Comparison of ENCODE assay signal across 11 mouse cellular contexts in the genomic region with DNA sequence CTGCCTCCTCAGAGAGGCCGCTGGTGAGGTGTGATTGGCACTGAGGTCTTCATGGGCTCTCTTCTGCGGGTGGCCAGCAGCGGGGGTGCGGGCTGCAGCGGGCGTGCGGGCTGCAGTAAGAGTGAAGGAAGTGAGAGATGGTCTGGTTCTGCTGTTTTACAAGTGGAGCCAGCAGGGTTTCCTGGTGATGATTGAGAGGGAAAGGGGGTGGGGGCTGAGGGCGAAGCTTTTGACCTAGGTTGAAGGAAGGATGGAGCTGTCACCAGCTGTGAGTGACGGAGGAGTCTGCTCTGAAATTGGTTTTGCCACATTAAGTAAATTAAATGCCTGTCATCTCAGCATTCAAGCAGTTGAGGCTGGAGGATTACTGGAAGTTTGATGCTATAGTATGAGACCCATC. TPM values are rescaled to one million over a fixed set of nuclear protein-coding genes. Genes with fewer than 3 reads are reported as not detected.
DNase-seq lines count a peak whose midpoint lies in the region; ATAC-seq and TF ChIP-seq lines count a peak whose summit lies in the region.
"Had no signal": no experiment of that assay in that cellular context is flagged by ENCODE, and none has a peak within 500 bp of the region (broad histone marks: within the 10 kb centered on the region; RNA-seq: fewer than 3 reads in every experiment).

No protein-coding gene starts in this region.

- H3K9me3 ChIP-seq in hindbrain, embryonic 15.5 days = no peaks in the 10 kb centered on the region
- H3K9me3 ChIP-seq in hindbrain, embryonic 11.5 days (ENCODE audit: control insufficient read depth, low read length) = no peaks in the 10 kb centered on the region
- H3K9me3 ChIP-seq in midbrain, embryonic 13.5 days = no peaks in the 10 kb centered on the region
- no peaks in the 10 kb centered on the region for H3K9me3 ChIP-seq in midbrain, embryonic 16.5 days (replicated peaks; ENCODE audit: control insufficient read depth, low read length, poor library complexity, severe bottlenecking)
- H3K9me3 ChIP-seq in stomach, embryonic 15.5 days = no peaks in the 10 kb centered on the region

- ATAC-seq in hindbrain, embryonic 15.5 days (ENCODE audit: low FRiP score, low read depth) = no peak
- no peak for ATAC-seq in hindbrain, embryonic 11.5 days (ENCODE audit: low FRiP score)
- ATAC-seq in midbrain, embryonic 13.5 days = no peak
- ATAC-seq in midbrain, embryonic 16.5 days = no peak
- no peak for ATAC-seq in stomach, embryonic 15.5 days (ENCODE audit: insufficient read depth, low FRiP score, low read depth)

- no peak overlapping the region for H3K9ac ChIP-seq in hindbrain, embryonic 15.5 days
- H3K9ac ChIP-seq in hindbrain, embryonic 11.5 days (ENCODE audit: low read depth, low read length) = no peak overlapping the region
- no peak overlapping the region for H3K9ac ChIP-seq in midbrain, embryonic 13.5 days (replicated peaks)
- no peak overlapping the region for H3K9ac ChIP-seq in midbrain, embryonic 16.5 days (ENCODE audit: low read depth, low read length)
- H3K9ac ChIP-seq in stomach, embryonic 15.5 days = no peak overlapping the region

- H3K4me2 ChIP-seq in hindbrain, embryonic 15.5 days = no peak overlapping the region
- no peak overlapping the region for H3K4me2 ChIP-seq in hindbrain, embryonic 11.5 days (replicated peaks; ENCODE audit: low read depth, low read length)
- no peak overlapping the region for H3K4me2 ChIP-seq in midbrain, embryonic 13.5 days (replicated peaks)
- no peak overlapping the region for H3K4me2 ChIP-seq in midbrain, embryonic 16.5 days (ENCODE audit: low read length)
- H3K4me2 ChIP-seq in stomach, embryonic 15.5 days = no peak overlapping the region

- peak; percentile 33 for DNase-seq in embryo, embryonic 10.5 days (ENCODE audit: low spot score)
- no peak for DNase-seq in embryo, embryonic 10 days (ENCODE audit: low spot score)
- DNase-seq in hindbrain, embryonic 11.5 days (ENCODE audit: low spot score) = no peak
- no peak for DNase-seq in left cerebral cortex, adult 2 months (ENCODE audit: extremely low spot score in 1 of 2, low spot score in 2 of 2)
- DNase-seq: adrenal gland, adult 8-10 months; cerebellum, adult 11-12 months; gastrocnemius, postnatal 36 days had no signal

- H3K4me3 ChIP-seq in hindbrain, embryonic 15.5 days = no peak overlapping the region
- H3K4me3 ChIP-seq in hindbrain, embryonic 11.5 days (ENCODE audit: low read depth, low read length) = no peak overlapping the region
- H3K4me3 ChIP-seq in midbrain, embryonic 13.5 days (replicated peaks) = no peak overlapping the region
- H3K4me3 ChIP-seq in midbrain, embryonic 16.5 days (ENCODE audit: low read depth, low read length) = no peak overlapping the region
- no peak overlapping the region for H3K4me3 ChIP-seq in stomach, embryonic 15.5 days (replicated peaks)
- H3K4me3 ChIP-seq in left cerebral cortex, adult 2 months = no peak overlapping the region

- 55% methylated on average over 9 of the region's 9 CpGs for WGBS in hindbrain, embryonic 15.5 days
- 58% methylated on average over 9 of the region's 9 CpGs for WGBS in hindbrain, embryonic 11.5 days
- 75% methylated on average over 9 of the region's 9 CpGs for WGBS in midbrain, embryonic 13.5 days
- WGBS in midbrain, embryonic 16.5 days = 59% methylated on average over 9 of the region's 9 CpGs
- 59% methylated on average over 9 of the region's 9 CpGs for WGBS in stomach, embryonic 15.5 days

- H3K27ac ChIP-seq in hindbrain, embryonic 15.5 days (replicated peaks) = 0 out of 2 replicates have a peak overlapping the region, but pooled peaks have one; percentile 34
- H3K27ac ChIP-seq in hindbrain, embryonic 11.5 days (ENCODE audit: low read depth, low read length) = no peak overlapping the region
- H3K27ac ChIP-seq in midbrain, embryonic 13.5 days = 0 out of 2 replicates have a peak overlapping the region, but pooled peaks have one; percentile 7
- no peak overlapping the region for H3K27ac ChIP-seq in midbrain, embryonic 16.5 days (ENCODE audit: low read length)
- H3K27ac ChIP-seq in stomach, embryonic 15.5 days = peak overlapping the region; percentile 57
- H3K27ac ChIP-seq in left cerebral cortex, adult 2 months = no peak overlapping the region

- no peaks in the 10 kb centered on the region for H3K4me1 ChIP-seq in hindbrain, embryonic 15.5 days (replicated peaks)
- no peaks in the 10 kb centered on the region; the same call in 1 of the 2 replicates for H3K4me1 ChIP-seq in hindbrain, embryonic 11.5 days (replicated peaks; ENCODE audit: control insufficient read depth, insufficient read depth, low read length)
- peaks cover 6% of the 10 kb centered on the region for H3K4me1 ChIP-seq in midbrain, embryonic 13.5 days (replicated peaks)
- no peaks in the 10 kb centered on the region for H3K4me1 ChIP-seq in midbrain, embryonic 16.5 days (ENCODE audit: control insufficient read depth, insufficient read depth, low read length)
- peaks cover 7% of the 10 kb centered on the region for H3K4me1 ChIP-seq in stomach, embryonic 15.5 days

- intact Hi-C loops in left cerebral cortex, adult 2 months (cut with DNase I) = no loop called here

- no peak for TF ChIP-seq CTCF in left cerebral cortex, adult 2 months (IDR thresholded peaks at IDR 0.05)

- peaks cover 47% of the 10 kb centered on the region for H3K36me3 ChIP-seq in hindbrain, embryonic 15.5 days
- H3K36me3 ChIP-seq in hindbrain, embryonic 11.5 days (ENCODE audit: control insufficient read depth, insufficient read depth, low read length) = no peaks in the 10 kb centered on the region
- H3K36me3 ChIP-seq in midbrain, embryonic 13.5 days = peaks cover 77% of the 10 kb centered on the region
- peaks cover 41% of the 10 kb centered on the region for H3K36me3 ChIP-seq in midbrain, embryonic 16.5 days (ENCODE audit: control insufficient read depth, insufficient read depth, low read length)
- peaks cover 12% of the 10 kb centered on the region; the same call in 1 of the 2 replicates for H3K36me3 ChIP-seq in stomach, embryonic 15.5 days

- H3K27me3 ChIP-seq in hindbrain, embryonic 15.5 days = no peaks in the 10 kb centered on the region
- H3K27me3 ChIP-seq in hindbrain, embryonic 11.5 days (ENCODE audit: control insufficient read depth, insufficient read depth, low read length) = no peaks in the 10 kb centered on the region
- no peaks in the 10 kb centered on the region for H3K27me3 ChIP-seq in midbrain, embryonic 13.5 days
- no peaks in the 10 kb centered on the region for H3K27me3 ChIP-seq in midbrain, embryonic 16.5 days (ENCODE audit: control insufficient read depth, insufficient read depth, low read depth, low read length)
- H3K27me3 ChIP-seq in stomach, embryonic 15.5 days (replicated peaks) = no peaks in the 10 kb centered on the region

RNA-seq across cellular contexts. Expression of a gene that starts 7.8 kb away (rescaled TPM):
- 20.1 and 21.8 TPM in 2 replicates for polyA plus RNA-seq in hindbrain, embryonic 15.5 days (2015; fragmentation: Nextera tagmentation; extraction: Ambion mirVana)
- polyA plus RNA-seq in hindbrain, embryonic 11.5 days (2014; fragmentation: Nextera tagmentation; extraction: Ambion mirVana) = 6.7 and 8.5 TPM in 2 replicates
- 13.6 and 17.1 TPM in 2 replicates for polyA plus RNA-seq in midbrain, embryonic 13.5 days (2015; fragmentation: Nextera tagmentation; extraction: Ambion mirVana)
- polyA plus RNA-seq in midbrain, embryonic 16.5 days (2015; fragmentation: Nextera tagmentation; extraction: Ambion mirVana) = 19.0 and 20.1 TPM in 2 replicates
- polyA plus RNA-seq in stomach, embryonic 15.5 days (2015; fragmentation: Nextera tagmentation; extraction: Ambion mirVana) = 11.4 and 13.8 TPM in 2 replicates
- total RNA-seq in left cerebral cortex, adult 2 months (2021) = 100 to 1,000 TPM in 1 of 2 experiments, 10 to 100 TPM in 1; 94.9 to 108 TPM

RNA-seq across cellular contexts. Expression of a gene that starts 13.9 kb away (rescaled TPM):
- polyA plus RNA-seq in hindbrain, embryonic 15.5 days (2015; fragmentation: Nextera tagmentation; extraction: Ambion mirVana) = 78.8 and 82.3 TPM in 2 replicates
- 43.0 and 51.3 TPM in 2 replicates for polyA plus RNA-seq in hindbrain, embryonic 11.5 days (2014; fragmentation: Nextera tagmentation; extraction: Ambion mirVana)
- 74.4 and 81.1 TPM in 2 replicates for polyA plus RNA-seq in midbrain, embryonic 13.5 days (2015; fragmentation: Nextera tagmentation; extraction: Ambion mirVana)
- 71.4 and 74.8 TPM in 2 replicates for polyA plus RNA-seq in midbrain, embryonic 16.5 days (2015; fragmentation: Nextera tagmentation; extraction: Ambion mirVana)
- 70.2 and 74.3 TPM in 2 replicates for polyA plus RNA-seq in stomach, embryonic 15.5 days (2015; fragmentation: Nextera tagmentation; extraction: Ambion mirVana)
- 10 to 100 TPM; 64.7 to 72.5 TPM for total RNA-seq in left cerebral cortex, adult 2 months (2021)

RNA-seq across cellular contexts. Expression of a gene that starts 14.8 kb away (rescaled TPM):
- 103 and 117 TPM in 2 replicates for polyA plus RNA-seq in hindbrain, embryonic 15.5 days (2015; fragmentation: Nextera tagmentation; extraction: Ambion mirVana)
- polyA plus RNA-seq in hindbrain, embryonic 11.5 days (2014; fragmentation: Nextera tagmentation; extraction: Ambion mirVana) = 156 and 178 TPM in 2 replicates
- polyA plus RNA-seq in midbrain, embryonic 13.5 days (2015; fragmentation: Nextera tagmentation; extraction: Ambion mirVana) = 120 and 128 TPM in 2 replicates
- 95.9 and 99.5 TPM in 2 replicates for polyA plus RNA-seq in midbrain, embryonic 16.5 days (2015; fragmentation: Nextera tagmentation; extraction: Ambion mirVana)
- 104 and 127 TPM in 2 replicates for polyA plus RNA-seq in stomach, embryonic 15.5 days (2015; fragmentation: Nextera tagmentation; extraction: Ambion mirVana)
- total RNA-seq in left cerebral cortex, adult 2 months (2021) = 100 to 1,000 TPM; 208 to 212 TPM

RNA-seq across cellular contexts. Expression of a gene that starts 35.5 kb away (rescaled TPM):
- 7.0 and 7.6 TPM in 2 replicates for polyA plus RNA-seq in hindbrain, embryonic 15.5 days (2015; fragmentation: Nextera tagmentation; extraction: Ambion mirVana)
- polyA plus RNA-seq in hindbrain, embryonic 11.5 days (2014; fragmentation: Nextera tagmentation; extraction: Ambion mirVana) = 1.6 and 2.1 TPM in 2 replicates
- 1.9 and 2.2 TPM in 2 replicates for polyA plus RNA-seq in midbrain, embryonic 13.5 days (2015; fragmentation: Nextera tagmentation; extraction: Ambion mirVana)
- polyA plus RNA-seq in midbrain, embryonic 16.5 days (2015; fragmentation: Nextera tagmentation; extraction: Ambion mirVana) = 7.3 and 7.5 TPM in 2 replicates
- polyA plus RNA-seq in stomach, embryonic 15.5 days (2015; fragmentation: Nextera tagmentation; extraction: Ambion mirVana) = 10.3 and 12.8 TPM in 2 replicates
- 10 to 100 TPM; 28.4 to 32.7 TPM for total RNA-seq in left cerebral cortex, adult 2 months (2021)

RNA-seq across cellular contexts. Expression of a gene that starts 42.5 kb away (rescaled TPM):
- 0.36 and 0.38 TPM in 2 replicates for polyA plus RNA-seq in hindbrain, embryonic 15.5 days (2015; fragmentation: Nextera tagmentation; extraction: Ambion mirVana)
- polyA plus RNA-seq in hindbrain, embryonic 11.5 days (2014; fragmentation: Nextera tagmentation; extraction: Ambion mirVana) = 0.50 and 0.82 TPM in 2 replicates
- polyA plus RNA-seq in midbrain, embryonic 13.5 days (2015; fragmentation: Nextera tagmentation; extraction: Ambion mirVana) = 0.39 and 0.46 TPM in 2 replicates
- polyA plus RNA-seq in midbrain, embryonic 16.5 days (2015; fragmentation: Nextera tagmentation; extraction: Ambion mirVana) = 0.34 and 0.35 TPM in 2 replicates
- 1.3 and 1.5 TPM in 2 replicates for polyA plus RNA-seq in stomach, embryonic 15.5 days (2015; fragmentation: Nextera tagmentation; extraction: Ambion mirVana)
- 1 to 10 TPM; 3.4 to 4.1 TPM for total RNA-seq in left cerebral cortex, adult 2 months (2021)

Comparison
In these comparisons a context has a peak if more than half of its experiments do, and no peak if none do; other contexts are left out.
1. H3K27ac ChIP-seq: peak in hindbrain, embryonic 15.5 days (single experiment), midbrain, embryonic 13.5 days (single experiment) and stomach, embryonic 15.5 days (single experiment); none in hindbrain, embryonic 11.5 days (single experiment), midbrain, embryonic 16.5 days (single experiment) and left cerebral cortex, adult 2 months (single experiment).